Mouse (Mus musculus) ES-E14 (cell line): ENCODE results near the gene Cth.

Experiments
- CHD2 ChIP-seq: IDR thresholded peaks from 2 replicates; pipeline ENCODE4 v1.6.1; 2014; ENCODE audit warnings: mild to moderate bottlenecking, low read depth, low read length, inconsistent platforms
- ZC3H11A ChIP-seq: IDR thresholded peaks from 2 replicates; pipeline ENCODE4 v1.6.1; 2012; ENCODE audit warnings: low read depth, mild to moderate bottlenecking, inconsistent platforms, low read length, borderline replicate concordance

- TF ChIP-seq ZC3H11A (no peak), CHD2 (no peak)
These were observed 6.7 kb upstream of the Cth start for GRCm38 (mm10) chr3:157931592-157931991.
